ENCODE assay signal across 8 mouse cellular contexts in genomic region chr2:59670087-59671060, GRCm38 (mm10). TPM values are rescaled to one million over a fixed set of nuclear protein-coding genes. Genes with fewer than 3 reads are reported as not detected.
DNase-seq lines count a peak whose midpoint lies in the region; ATAC-seq lines count a peak whose summit lies in the region.

No protein-coding gene starts in this region.

- H3K9me3 ChIP-seq in hindbrain, embryonic 10.5 days, result no peaks in the 10 kb centered on the region
- no peaks in the 10 kb centered on the region for H3K9me3 ChIP-seq in hindbrain, embryonic 11.5 days (ENCODE audit: control insufficient read depth, low read length)
- no peaks in the 10 kb centered on the region for H3K9me3 ChIP-seq in midbrain, embryonic 11.5 days (ENCODE audit: control insufficient read depth, low read length)

- no peak for ATAC-seq in hindbrain, embryonic 11.5 days (ENCODE audit: low FRiP score)
- no peak for ATAC-seq in midbrain, embryonic 11.5 days (ENCODE audit: low FRiP score)
- no peak for ATAC-seq in monocyte, adult 5-6 weeks (replicated peaks; ENCODE audit: insufficient number of reproducible peaks, low FRiP score, low TSS enrichment, poor library complexity, severe bottlenecking)

- no peak for DNase-seq in hindbrain, embryonic 10.5 days (ENCODE audit: low spot score)
- no peak for DNase-seq in hindbrain, embryonic 11.5 days (ENCODE audit: low spot score)
- DNase-seq in adrenal gland, postnatal 10 days, result peak; percentile 81
- peak; percentile 92 to 93 for DNase-seq in heart, adult 9 months (ENCODE audit: low spot score in 2 of 2)
- peak; percentile 85 for DNase-seq in kidney, postnatal 14 days
- peak; percentile 93 for DNase-seq in lung, postnatal 36 days
- no peak for DNase-seq in midbrain, embryonic 11.5 days (ENCODE audit: low spot score, missing footprints)

- peak overlapping the region; percentile 16; the same call in 1 of the 2 replicates for H3K27ac ChIP-seq in hindbrain, embryonic 10.5 days
- H3K27ac ChIP-seq in hindbrain, embryonic 11.5 days (ENCODE audit: low read depth, low read length), result no peak overlapping the region
- H3K27ac ChIP-seq in midbrain, embryonic 11.5 days (ENCODE audit: low read depth, low read length), result no peak overlapping the region

- H3K4me3 ChIP-seq in hindbrain, embryonic 10.5 days, result no peak overlapping the region
- no peak overlapping the region for H3K4me3 ChIP-seq in hindbrain, embryonic 11.5 days (ENCODE audit: low read depth, low read length)
- H3K4me3 ChIP-seq in midbrain, embryonic 11.5 days (ENCODE audit: low read depth, low read length), result no peak overlapping the region

- no peak overlapping the region for H3K9ac ChIP-seq in hindbrain, embryonic 11.5 days (ENCODE audit: low read depth, low read length)
- no peak overlapping the region for H3K9ac ChIP-seq in midbrain, embryonic 11.5 days (ENCODE audit: low read length)

- 73% methylated on average over 15 of the region's 15 CpGs for WGBS in hindbrain, embryonic 10.5 days
- 71% methylated on average over 15 of the region's 15 CpGs for WGBS in hindbrain, embryonic 11.5 days
- WGBS in midbrain, embryonic 11.5 days, result 71% methylated on average over 15 of the region's 15 CpGs

- no peak overlapping the region for H3K4me2 ChIP-seq in hindbrain, embryonic 11.5 days (replicated peaks; ENCODE audit: low read depth, low read length)
- no peak overlapping the region for H3K4me2 ChIP-seq in midbrain, embryonic 11.5 days

- no peaks in the 10 kb centered on the region for H3K36me3 ChIP-seq in hindbrain, embryonic 10.5 days
- H3K36me3 ChIP-seq in hindbrain, embryonic 11.5 days (ENCODE audit: control insufficient read depth, insufficient read depth, low read length), result no peaks in the 10 kb centered on the region
- no peaks in the 10 kb centered on the region for H3K36me3 ChIP-seq in midbrain, embryonic 11.5 days (ENCODE audit: control insufficient read depth, insufficient read depth, low read length)

- H3K27me3 ChIP-seq in hindbrain, embryonic 10.5 days (ENCODE audit: insufficient read depth, poor library complexity, severe bottlenecking), result 0 out of 2 replicates have a peak, but pooled peaks cover 4% of the 10 kb centered on the region
- H3K27me3 ChIP-seq in hindbrain, embryonic 11.5 days (ENCODE audit: control insufficient read depth, insufficient read depth, low read length), result no peaks in the 10 kb centered on the region
- no peaks in the 10 kb centered on the region for H3K27me3 ChIP-seq in midbrain, embryonic 11.5 days (ENCODE audit: control insufficient read depth, insufficient read depth, low read length)

- peaks cover 40% of the 10 kb centered on the region for H3K4me1 ChIP-seq in hindbrain, embryonic 10.5 days (replicated peaks)
- no peaks in the 10 kb centered on the region for H3K4me1 ChIP-seq in hindbrain, embryonic 11.5 days (replicated peaks; ENCODE audit: control insufficient read depth, insufficient read depth, low read length)
- H3K4me1 ChIP-seq in midbrain, embryonic 11.5 days (ENCODE audit: control insufficient read depth, insufficient read depth, low read length), result peaks cover 2% of the 10 kb centered on the region; the same call in 1 of the 2 replicates

RNA-seq across cellular contexts. Expression of gene Tanc1, which starts 58.5 kb away (rescaled TPM):
- polyA plus RNA-seq in hindbrain, embryonic 10.5 days (2016; fragmentation: Nextera tagmentation; extraction: Ambion mirVana), result 15.9 and 16.3 TPM in 2 replicates
- polyA plus RNA-seq in hindbrain, embryonic 11.5 days (2014; fragmentation: Nextera tagmentation; extraction: Ambion mirVana), result 11.2 and 12.2 TPM in 2 replicates
- 10 to 100 TPM; 18.9 to 31.4 TPM for total RNA-seq in adrenal gland, postnatal 10 days (2021)
- 6.2 and 6.7 TPM in 2 replicates for polyA plus RNA-seq in midbrain, embryonic 11.5 days (2014; fragmentation: Nextera tagmentation; extraction: Ambion mirVana)
- 4.3 to 14.2 TPM (median 6.8 TPM) in 3 replicates for total RNA-seq in monocyte, adult 5-6 weeks (2017)

Comparison
In these comparisons a context has a peak if more than half of its experiments do, and no peak if none do; other contexts are left out.
1. DNase-seq: peak in adrenal gland, postnatal 10 days (single experiment), heart, adult 9 months (2 of 2), kidney, postnatal 14 days (single experiment) and lung, postnatal 36 days (single experiment); none in hindbrain, embryonic 10.5 days (single experiment), hindbrain, embryonic 11.5 days (single experiment) and midbrain, embryonic 11.5 days (single experiment).